Mouse (Mus musculus) telencephalon, adult 2 months (tissue): ENCODE results near the gene Thsd7b.
"Not testable (repeated sequence)": the region's sequence is repeated elsewhere in the genome, so short reads cannot be mapped to it uniquely, and the experiment has no call there.

Source experiments
- DNase-seq: peaks from one replicate; pipeline ENCODE4 v3.0.0-alpha.2; 2011; ENCODE audit warnings: low read depth, low spot score

Gene Thsd7b

DNA sequence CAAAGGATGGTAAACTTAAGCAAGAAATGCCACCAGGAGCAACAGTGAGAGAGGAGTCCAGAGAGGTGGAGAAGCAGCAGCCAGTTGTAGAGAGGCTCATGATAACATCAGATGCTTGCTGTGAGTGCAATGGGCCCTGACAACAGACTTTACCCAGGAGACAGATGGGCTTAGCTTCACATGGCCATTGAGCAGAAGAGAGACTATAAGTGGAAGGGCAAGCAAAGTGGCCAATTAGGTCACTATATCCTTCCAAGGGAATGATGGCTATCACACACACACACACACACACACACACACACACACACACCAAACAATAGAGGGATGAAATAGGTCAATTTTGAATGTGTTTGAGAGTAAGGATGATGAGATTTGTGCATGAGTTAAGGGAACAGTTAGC lies 565.4 kb downstream of the Thsd7b start:
- no peak for DNase-seq

DNA sequence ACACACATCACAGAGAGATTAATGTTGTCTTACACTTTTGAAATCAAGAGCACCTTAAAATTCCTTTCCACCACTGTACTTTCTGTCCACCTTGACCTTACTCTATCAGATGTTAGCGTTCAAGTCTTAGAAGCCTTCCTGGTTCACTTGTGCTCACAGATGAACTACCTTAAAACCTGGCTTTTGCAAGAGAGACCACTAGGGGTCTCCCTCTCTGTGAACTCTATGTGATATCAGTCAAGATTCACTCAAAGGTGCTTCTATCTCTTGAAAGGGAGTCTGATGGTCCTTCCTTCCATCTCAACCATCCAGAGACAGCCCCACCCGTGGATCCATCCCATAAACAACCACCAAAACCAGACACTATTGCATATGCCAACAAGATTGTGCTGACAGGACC lies 570.3 kb downstream of the Thsd7b start:
- DNase-seq, result no peak

DNA sequence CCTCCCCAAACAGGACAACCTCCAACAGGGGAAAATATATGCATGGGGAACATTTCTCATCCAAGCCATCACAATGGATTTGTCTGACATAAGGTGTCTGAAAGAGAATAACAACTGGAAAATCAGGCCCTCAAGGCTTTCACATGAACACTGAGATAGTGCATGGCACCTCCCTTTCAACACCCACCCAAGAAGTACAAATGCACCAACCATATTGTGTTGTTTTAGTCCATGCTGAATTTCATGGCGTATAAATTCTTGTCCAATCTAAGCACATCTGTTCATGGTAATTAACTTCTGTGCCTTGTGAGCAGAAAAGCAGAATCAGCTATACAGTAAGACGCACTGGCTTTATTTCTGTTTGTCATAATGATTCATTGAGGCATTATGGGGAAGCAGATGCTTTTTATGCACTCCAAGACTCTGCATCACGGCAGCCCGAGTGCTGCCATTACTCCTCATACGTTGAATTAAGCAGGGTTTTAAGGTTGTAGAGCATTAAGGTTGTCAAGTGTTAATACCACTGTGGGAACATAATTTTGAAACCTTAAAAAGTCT lies 577.0 kb downstream of the Thsd7b start:
- DNase-seq, result no peak

DNA sequence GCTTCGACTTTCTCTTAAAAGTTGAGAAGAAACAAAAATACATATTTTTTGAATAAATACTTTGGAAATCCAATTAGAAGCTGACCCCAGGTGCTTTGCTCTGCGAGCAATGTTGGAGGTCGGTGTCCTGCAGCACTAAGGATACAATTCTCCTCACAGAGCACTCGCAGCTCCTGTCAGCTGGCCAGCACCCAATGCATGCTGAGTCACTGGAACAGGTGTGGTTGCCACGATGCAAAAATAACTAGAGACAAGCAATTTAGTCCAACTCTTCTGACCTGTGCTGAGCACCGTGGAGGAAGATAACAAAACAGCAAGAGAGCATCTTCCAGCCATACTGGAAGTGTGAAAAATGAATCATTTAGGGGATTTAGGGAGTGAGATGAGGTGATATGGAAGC lies 594.6 kb downstream of the Thsd7b start:
- DNase-seq, result no peak

DNA sequence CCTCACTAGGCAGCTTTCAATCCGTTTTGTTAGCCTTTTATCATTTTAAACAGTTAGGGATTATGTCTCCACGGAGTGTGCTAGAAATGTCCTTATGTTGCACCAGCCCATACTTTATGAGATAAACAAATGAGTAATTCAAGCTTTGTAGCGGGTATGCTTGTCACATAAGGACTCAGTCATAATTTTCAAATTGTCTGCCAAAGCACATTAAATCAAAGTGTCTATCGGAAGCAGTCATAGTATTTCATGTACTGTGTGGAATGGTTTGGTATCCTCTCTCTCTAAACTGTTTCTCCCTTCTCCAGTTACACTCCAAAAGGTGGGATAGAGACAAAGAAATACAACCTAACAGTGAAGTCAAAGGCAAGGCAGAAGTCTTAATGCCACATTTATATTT lies 601.3 kb downstream of the Thsd7b start:
- DNase-seq, result no peak

DNA sequence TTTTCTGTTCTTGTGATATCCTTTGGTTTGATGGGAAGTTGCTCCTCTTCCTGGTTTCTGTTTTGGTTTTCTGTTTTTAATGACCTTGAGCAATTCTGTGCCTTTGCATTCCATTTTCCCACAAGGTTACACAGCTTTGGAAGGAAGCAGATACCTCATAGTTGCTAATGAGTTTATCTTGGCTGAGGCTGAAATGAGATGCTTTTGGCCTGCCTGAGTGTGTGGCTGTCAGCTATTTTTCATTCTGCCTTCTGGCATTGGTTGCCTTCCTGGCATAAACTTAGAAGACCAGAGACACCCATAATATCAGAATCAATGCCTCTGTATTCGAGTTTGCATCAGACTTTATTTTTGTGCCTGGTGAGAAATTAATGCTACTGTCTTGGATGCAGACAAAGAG lies 614.8 kb downstream of the Thsd7b start:
- no peak for DNase-seq

DNA sequence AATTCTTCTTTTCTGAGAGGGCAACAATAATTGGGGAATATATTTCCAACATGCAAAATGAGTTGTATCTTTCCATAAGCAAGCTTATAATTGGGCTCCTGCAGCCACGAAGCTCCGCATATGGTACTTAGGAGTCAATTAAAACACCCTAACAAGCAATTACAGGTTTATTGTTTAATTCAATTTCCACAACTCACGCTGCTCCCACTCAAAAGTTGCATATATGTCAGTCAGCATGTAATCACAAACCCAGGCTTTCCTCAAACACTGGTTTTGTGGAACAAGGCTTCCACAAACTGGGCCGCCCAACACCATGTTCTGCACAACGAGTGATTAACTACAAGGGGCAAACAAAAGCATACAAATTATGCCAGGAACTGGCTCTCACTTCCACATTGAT lies 625.0 kb downstream of the Thsd7b start:
- DNase-seq, result no peak

DNA sequence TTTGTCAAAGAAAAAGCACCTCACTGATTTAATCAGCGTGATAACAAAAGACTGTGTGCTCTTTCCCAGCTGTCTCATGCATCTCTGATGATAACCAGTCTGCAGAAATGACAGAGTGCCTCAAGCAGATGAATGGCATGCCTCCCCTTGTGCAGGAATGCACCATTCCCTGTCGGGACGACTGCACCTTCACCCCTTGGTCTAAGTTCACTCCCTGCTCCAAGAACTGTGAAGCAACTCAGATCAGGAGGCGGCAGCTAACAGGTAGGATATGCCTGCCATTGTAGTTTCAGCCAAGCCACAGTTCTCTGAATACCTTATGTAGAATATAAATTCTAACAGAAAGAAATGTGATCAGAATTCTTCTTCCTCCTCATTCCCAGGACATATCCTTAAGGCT lies 642.4 kb downstream of the Thsd7b start:
- no peak for DNase-seq

DNA sequence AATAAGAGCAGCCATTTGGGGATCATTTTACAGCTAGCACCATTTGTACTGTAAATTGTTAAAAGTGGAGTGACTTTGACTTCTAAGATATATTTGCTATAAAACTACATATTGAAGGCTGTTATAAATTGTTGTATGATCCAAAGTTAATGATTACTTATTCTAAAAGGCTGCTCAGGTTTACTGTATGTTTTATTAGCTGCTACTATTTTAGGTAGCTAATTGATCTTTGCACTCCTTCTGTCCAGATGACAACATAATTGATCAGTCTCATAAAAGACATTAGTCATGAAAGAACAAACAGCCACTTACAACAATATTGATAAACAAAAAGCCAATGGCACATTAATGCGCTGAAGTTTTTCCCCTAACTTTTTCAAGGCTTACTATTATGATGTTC lies 644.5 kb downstream of the Thsd7b start:
- DNase-seq, result no peak

DNA sequence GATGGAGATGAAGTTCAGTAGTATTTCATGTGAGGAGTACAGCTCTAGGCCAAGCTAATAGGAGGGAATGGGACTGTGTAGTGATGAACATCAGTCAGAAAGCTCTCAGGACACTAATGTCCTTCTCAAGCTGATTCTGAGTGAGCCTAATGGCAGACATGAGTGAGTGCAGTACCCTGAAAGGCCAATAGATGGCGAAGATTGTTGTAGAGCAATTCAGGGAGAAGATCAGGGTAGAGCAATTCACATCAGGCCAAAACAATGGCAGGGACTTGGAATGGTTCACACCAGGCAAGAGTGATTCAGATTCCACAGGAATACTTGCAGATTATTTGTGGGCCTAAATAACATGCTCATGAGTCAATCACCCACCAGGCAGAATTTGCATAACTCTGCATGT lies 646.3 kb downstream of the Thsd7b start:
- DNase-seq, result no peak

DNA sequence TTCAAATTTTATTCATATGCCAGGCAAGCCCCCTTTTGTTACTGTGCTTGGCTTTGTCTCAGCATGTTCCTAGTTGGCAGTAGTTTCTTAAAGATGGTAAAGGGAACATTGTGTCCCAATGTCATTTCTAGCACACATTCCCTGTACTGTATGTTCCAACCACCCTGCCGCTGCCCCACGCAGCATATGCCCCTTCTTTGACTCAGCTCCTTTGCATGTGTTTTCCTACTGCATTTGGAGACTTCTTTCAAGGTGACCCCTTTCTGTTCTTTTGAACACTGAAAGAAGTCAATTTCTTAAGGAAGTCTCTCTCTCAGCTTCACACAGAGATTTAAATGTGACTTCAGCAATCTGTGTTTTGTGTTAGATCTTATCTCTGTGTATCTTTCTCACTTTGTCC lies 657.9 kb downstream of the Thsd7b start:
- DNase-seq, result no peak

DNA sequence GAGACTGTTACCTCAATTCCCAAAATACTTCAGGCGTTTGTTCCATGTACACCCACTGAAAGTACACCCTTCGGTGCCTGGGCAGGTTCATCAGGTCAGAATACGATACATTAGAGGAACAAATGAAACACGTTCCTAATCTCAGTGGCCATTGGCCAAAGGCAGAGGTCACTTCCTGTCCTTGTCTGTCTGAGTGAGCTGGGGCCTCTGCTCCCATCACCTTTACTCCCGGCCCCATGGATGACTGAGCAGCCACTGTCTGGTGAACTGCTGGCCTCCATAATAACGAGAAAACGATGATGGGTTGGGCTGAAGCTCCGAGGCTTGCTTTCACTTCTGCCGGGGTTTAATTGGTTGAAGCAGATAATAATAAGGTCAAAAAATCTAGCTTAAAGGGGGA lies 670.0 kb downstream of the Thsd7b start:
- DNase-seq, result no peak

DNA sequence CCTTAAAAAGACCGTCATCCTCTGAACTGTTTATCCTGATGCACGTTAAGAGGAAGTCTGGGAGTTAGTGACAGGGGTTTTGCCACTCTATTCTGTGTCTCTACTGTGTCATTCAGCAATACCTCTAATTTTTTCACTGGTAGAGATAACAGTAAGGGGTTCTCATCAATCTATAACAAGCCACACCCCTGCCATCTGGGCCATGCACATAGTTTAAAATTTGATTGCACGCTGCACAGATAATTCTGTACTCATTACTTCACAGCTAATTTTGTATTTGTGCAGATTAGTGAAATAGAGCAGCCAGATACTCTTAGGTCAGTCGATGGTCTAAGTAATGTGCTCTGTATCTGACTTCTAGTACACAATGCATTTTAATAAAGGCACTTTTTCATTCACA lies 673.9 kb downstream of the Thsd7b start:
- no peak for DNase-seq

DNA sequence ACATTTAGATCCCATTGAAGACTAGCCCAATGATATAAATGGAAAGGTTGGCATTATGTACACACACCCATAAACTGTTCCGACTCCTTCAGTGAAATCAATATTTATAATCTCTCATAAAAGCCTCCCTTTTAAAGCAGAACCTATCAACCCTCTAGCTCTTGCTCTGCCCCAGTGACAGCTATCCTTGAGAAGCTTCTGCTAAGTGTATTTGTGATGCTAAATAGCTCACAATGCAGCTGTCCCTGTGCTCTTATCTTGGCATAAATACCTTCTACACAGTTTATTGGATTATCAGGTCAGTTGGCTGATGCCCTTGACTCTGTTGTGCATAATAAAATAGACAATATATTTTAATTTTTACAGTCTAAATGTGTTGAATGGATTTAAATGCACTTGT lies 682.4 kb downstream of the Thsd7b start:
- no peak for DNase-seq

DNA sequence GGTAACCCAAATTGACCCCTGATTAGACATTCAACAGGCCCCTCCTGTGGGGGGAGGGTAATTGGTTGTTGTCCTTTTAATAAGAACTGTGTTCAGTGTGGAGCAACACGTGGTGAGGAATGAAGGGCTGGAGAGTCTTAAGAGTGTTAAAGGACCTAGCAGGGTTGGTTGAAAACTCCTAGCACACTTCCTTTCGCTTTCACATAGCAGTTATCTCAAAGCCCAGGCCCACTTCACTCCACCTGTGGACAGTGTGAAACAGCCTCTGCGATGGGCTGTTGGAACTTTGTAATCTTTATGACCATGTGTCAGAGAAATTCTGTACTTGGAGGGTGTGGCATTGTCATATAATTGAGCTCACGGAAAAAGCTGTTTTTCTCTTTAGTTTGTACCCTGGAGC lies 683.5 kb downstream of the Thsd7b start:
- DNase-seq, result no peak

DNA sequence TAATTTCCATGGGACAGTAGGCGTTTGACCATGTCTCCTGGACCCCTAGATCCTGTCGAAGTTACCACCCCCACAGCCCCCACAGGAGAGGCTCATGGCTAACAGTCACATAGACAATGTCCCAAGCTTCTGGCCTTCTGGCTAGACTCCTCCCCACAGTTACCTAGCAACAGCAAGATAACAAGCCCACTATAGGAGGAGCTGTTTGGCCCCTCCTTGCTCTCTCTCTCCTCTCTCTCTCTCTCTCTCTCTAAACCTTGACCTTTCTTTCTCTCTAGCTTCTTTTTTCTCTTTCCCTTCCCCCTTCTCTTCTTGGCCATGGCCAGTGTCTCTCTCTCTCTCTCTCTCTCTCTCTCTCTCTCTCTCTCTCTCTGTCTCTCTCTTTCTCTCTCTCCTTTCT lies 686.2 kb downstream of the Thsd7b start:
- DNase-seq, result not testable (repeated sequence)

DNA sequence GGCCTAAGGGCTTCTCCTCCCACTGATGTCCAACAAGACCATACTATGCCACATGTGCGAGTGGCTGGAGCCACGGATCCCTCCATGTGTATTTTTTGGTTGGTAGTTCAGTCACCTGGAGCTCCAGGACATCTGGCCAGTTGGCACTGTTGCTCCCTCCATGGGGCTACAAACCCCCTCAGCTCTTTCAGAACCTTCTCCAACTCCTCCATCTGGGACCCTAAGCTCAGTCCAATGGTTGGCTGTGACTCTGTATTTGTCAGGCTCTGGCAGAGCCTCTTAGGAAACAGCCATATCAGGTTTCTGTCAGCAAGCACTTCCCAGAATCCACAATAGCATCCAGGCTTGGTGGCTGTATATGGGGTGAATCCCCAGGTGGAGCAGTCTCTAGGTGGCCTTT lies 690.1 kb downstream of the Thsd7b start:
- DNase-seq, result no peak

DNA sequence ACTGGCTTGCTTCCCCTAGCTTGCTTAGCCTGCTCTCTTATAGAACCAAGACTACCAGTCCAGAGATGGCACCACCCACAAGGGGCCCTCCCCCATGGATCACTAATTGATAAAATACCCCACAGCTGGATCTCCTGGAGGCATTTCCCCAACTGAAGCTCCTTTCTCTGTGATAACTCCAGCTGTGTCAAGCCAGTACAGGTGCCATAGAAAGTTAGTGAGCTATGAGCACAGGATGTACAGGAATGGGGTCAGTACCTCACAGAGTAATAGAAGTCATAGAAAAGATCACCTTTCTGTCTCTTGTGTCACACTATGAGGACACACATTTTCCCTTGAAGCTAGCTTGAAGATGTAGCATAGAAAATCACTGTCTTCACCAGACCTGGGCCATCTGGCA lies 716.1 kb downstream of the Thsd7b start:
- DNase-seq, result not testable (repeated sequence)

DNA sequence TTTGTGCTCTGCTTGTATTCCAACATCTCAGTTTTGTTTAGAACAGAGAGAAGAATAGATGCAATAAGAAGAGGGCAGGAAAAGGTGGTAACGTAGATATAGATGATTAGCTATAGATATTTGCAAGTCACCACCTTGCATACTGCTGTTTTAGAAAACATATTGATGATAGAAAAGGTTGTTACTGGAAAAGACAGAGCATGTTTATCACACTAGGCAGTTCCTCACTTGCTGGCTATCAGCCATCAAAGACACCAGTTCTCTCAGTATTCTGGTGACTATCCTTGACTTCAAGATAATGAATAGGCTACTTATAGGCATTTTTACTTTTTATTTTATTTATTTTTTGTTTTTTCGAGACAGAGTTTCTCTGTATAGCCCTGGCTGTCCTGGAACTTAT lies 717.7 kb downstream of the Thsd7b start:
- no peak for DNase-seq

DNA sequence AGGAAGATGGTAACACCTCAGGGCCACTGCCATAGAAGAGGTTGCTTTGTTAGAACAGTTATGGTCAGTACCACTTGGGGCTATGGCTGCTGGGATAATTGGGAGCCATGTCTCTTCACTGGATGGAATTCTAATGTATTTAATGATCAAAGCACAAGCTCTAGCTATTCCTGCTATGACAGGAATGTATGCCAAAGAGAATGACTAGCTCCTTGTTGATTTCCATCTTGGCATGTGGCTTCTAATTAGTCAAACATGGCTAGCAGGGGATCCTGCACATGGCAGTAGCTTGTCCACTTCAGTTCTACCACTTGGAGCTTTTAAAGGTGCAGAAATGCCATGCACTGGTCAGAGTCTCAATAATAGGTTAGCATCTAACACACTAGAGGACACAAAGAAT lies 781.9 kb downstream of the Thsd7b start:
- DNase-seq, result no peak

DNA sequence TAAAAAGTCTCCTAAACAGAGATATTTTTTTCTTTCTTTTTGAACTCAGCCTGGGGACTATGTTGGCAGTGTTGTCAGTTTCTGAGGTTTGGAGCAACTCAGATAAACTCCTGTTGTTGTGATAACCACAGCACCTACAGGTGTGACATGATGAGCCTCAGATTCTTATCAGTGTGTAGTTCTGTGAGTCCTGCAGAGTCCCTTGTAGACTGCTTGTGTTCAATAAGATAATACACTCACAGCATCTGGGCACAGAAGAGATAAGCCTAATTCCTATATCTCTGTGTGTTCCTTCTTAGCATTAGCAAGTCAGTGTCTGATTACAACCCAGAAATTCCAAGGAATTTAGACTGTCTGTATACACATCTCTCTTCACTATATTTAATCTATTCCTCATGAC lies 789.0 kb downstream of the Thsd7b start:
- DNase-seq, result no peak

DNA sequence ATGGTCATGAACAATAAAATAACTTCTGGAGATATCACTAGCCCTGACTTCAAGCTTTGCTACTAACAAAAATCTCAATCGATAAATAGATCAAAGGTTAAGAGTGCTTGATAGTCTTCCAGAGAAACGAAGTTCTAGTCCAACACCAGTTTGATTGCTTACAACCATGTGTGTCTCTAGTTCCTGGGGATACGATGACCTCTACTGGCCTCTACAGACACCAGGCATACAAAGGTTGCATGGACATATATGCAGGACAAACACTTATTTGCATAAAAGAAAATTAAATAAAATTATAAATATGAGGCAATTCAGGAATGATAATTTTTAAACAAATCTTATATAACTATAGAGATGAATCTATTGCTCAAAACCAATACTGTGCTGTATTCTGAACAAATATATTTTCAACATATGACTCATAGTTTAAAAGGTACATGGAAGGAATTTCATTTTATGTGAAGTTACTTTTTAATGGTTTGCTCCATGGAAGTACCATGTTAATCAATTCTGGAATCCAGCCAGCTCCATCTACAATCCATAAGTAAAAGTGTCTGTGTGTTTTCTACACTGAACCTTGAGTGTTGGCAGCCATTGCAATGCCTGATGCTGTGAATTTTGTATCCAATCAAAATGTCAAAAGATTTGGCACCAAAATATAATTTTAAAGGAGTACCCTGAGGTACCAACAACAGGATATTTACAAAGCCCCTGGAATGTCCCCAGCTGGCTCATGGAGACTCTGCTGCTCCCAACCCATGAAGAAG lies 793.3 kb downstream of the Thsd7b start:
- no peak for DNase-seq

DNA sequence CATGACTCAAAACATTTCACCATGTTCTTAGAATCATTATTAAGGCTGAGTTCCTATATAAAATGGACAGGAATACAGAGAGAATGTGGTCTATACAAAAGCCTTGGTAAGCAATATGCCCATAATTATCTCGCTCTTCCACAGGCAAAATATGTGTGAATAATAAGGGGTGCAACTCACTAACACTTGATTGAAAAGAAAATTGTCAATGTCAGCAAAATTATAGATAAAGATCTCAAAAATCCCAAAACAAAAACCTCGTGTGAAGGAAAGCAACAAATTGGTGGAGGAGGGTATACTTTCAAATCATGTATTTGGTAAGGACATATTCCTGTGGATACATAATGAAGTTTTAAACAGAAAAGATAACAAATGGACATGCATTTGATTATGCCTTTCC lies 810.7 kb downstream of the Thsd7b start:
- DNase-seq, result no peak

DNA sequence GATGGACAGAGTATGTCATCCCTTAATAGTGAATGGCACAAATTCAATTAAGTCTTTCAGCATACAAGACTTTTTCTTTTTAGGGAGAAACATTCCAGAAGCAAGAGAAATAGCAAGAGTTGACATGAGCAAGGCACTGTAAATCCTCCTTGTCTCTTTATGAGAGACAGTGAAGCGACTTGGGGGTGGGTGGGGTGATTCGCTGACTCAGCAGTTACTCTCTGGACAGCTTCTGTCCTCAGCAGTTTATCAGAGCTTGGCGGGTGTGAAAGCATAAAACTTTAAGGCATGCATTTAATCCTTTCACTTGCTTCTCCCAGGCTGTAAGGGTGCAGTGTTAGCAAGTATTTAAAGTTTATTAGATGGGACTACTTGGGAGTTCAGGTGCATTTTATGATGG lies 812.1 kb downstream of the Thsd7b start:
- DNase-seq, result no peak
